Mouse (Mus musculus) embryonic facial prominence, embryonic 10.5 days (tissue): Measurements from ENCODE around the gene Plscr4. TPM values are rescaled to one million over a fixed set of nuclear protein-coding genes. Genes with fewer than 3 reads are reported as not detected.

Experiments used
- DNase-seq: peaks from one replicate; pipeline ENCODE4 v3.0.0-alpha.2; 2017; ENCODE audit warnings: low spot score
- H3K27ac ChIP-seq: fragments of 300-500 bp; sonication (generic); replicated peaks from 2 replicates; pipeline ENCODE4 v1.5.1; 2016; ENCODE audit warnings: mild to moderate bottlenecking
- H3K27me3 ChIP-seq: fragments of 300-500 bp; sonication (generic); replicated peaks from 2 replicates; pipeline ENCODE4 v1.6.1; 2016; ENCODE audit warnings: low read depth, mild to moderate bottlenecking; ENCODE audit not compliant: poor library complexity, severe bottlenecking
- H3K36me3 ChIP-seq: fragments of 300-500 bp; sonication (generic); replicated peaks from 2 replicates; pipeline ENCODE4 v1.6.1; 2016; ENCODE audit warnings: mild to moderate bottlenecking, moderate library complexity
- H3K4me1 ChIP-seq: fragments of 300-500 bp; sonication (generic); 2 replicates; pipeline ENCODE4 v1.6.1; 2016
- H3K4me3 ChIP-seq: fragments of 300-500 bp; sonication (generic); 2 replicates; pipeline ENCODE4 v1.5.1; 2016; ENCODE audit warnings: mild to moderate bottlenecking, moderate library complexity
- H3K9me3 ChIP-seq: fragments of 300-500 bp; sonication (generic); 2 replicates; pipeline ENCODE4 v1.6.1; 2016; ENCODE audit warnings: mild to moderate bottlenecking
- WGBS: fragments of 180-500 bp; shearing (Covaris S2); methylation state at CpG from one replicate; pipeline ENCODE4 v1.1.7; 2016; 5-methylcytosine and 5-hydroxymethylcytosine counted together
- polyA plus RNA-seq: library from polyadenylated mRNA; unstranded; fragments of >200 nt; fragmentation: Nextera tagmentation; extraction: Ambion mirVana; gene quantifications from 2 replicates; pipeline ENCODE4 v1.2.1, GENCODE M21; 2016

Plscr4 gene
- polyA plus RNA-seq, 1 experiment from 2014 or later = 0.98 TPM

GRCm38 (mm10) chr9:92524506-92524905 is 67.3 kb downstream of the Plscr4 start:
- H3K4me3 ChIP-seq = no peak overlapping the region
- WGBS = 84% methylated on average over 4 of the region's 4 CpGs

GRCm38 (mm10) chr9:92530055-92530454 is 72.9 kb downstream of the Plscr4 start:
- no peaks in the 10 kb centered on the region for H3K36me3 ChIP-seq
- WGBS = 82% methylated on average over 3 of the region's 3 CpGs
- DNase-seq = no peak
- H3K27me3 ChIP-seq = no peaks in the 10 kb centered on the region
- H3K27ac ChIP-seq = no peak overlapping the region
- no peaks in the 10 kb centered on the region for H3K4me1 ChIP-seq
- no peaks in the 10 kb centered on the region for H3K9me3 ChIP-seq
- H3K4me3 ChIP-seq = no peak overlapping the region

More at GRCm38 (mm10) chr9:92524506-92524905, 67.3 kb downstream of the Plscr4 start:
- H3K4me1 ChIP-seq = no peaks in the 10 kb centered on the region
- peaks cover 4% of the 10 kb centered on the region; the same call in 1 of the 2 replicates for H3K9me3 ChIP-seq
- no peak for DNase-seq
- H3K36me3 ChIP-seq = no peaks in the 10 kb centered on the region
- no peak overlapping the region for H3K27ac ChIP-seq
- no peaks in the 10 kb centered on the region for H3K27me3 ChIP-seq

- Histone ChIP-seq H3K4me1 (peaks cover 15% of the 10 kb centered on the region; the same call in 1 of the 2 replicates), H3K27ac (no peak overlapping the region), H3K27me3 (no peaks in the 10 kb centered on the region), H3K9me3 (no peaks in the 10 kb centered on the region), H3K4me3 (no peak overlapping the region), H3K36me3 (no peaks in the 10 kb centered on the region)
- 84% methylated on average over 6 of the region's 6 CpGs for WGBS
- DNase-seq = no peak
Observed at GRCm38 (mm10) chr9:92537735-92538134, 80.6 kb downstream of the Plscr4 start.

GRCm38 (mm10) chr9:92538216-92538615 is 81.0 kb downstream of the Plscr4 start:
- H3K36me3 ChIP-seq = no peaks in the 10 kb centered on the region
- no peaks in the 10 kb centered on the region for H3K27me3 ChIP-seq
- H3K4me1 ChIP-seq = peaks cover 19% of the 10 kb centered on the region; the same call in 1 of the 2 replicates
- no peak for DNase-seq
- H3K27ac ChIP-seq = no peak overlapping the region
- WGBS = 84% methylated on average over 6 of the region's 6 CpGs
- H3K9me3 ChIP-seq = no peaks in the 10 kb centered on the region
- no peak overlapping the region for H3K4me3 ChIP-seq

Other genes starting within 250 kb of the Plscr4 start
- 30.0 and 31.7 TPM in 2 replicates for gene Plscr1, start 207.6 kb upstream of the Plscr4 start, polyA plus RNA-seq
- 0.15 and 0.45 TPM in 2 replicates for gene Plscr2, start 181.8 kb upstream of the Plscr4 start, polyA plus RNA-seq
- not detected in 2 replicates for gene 1700057G04Rik, start 148.0 kb upstream of the Plscr4 start, polyA plus RNA-seq
- 29.8 and 29.9 TPM in 2 replicates for gene Plod2, start 84.8 kb downstream of the Plscr4 start, polyA plus RNA-seq